Mouse (Mus musculus) midbrain, embryonic 15.5 days (tissue): ENCODE measurements around the gene Celsr1. TPM values are rescaled to one million over a fixed set of nuclear protein-coding genes. Genes with fewer than 3 reads are reported as not detected.
"Not testable (repeated sequence)": the region's sequence is repeated elsewhere in the genome, so short reads cannot be mapped to it uniquely, and the experiment has no call there.

Experiments used
- ATAC-seq: fragments of 200-750 bp; cut with Nextera tagmentation; replicated peaks from 2 replicates; pipeline ENCODE4 v1.8.0; 2017; ENCODE audit warnings: moderate TSS enrichment
- H3K27ac ChIP-seq: fragments of 300-500 bp; sonication (generic); 2 replicates; pipeline ENCODE4 v1.5.1; 2015; ENCODE audit warnings: mild to moderate bottlenecking, inconsistent platforms
- H3K27me3 ChIP-seq: fragments of 300-500 bp; sonication (generic); replicated peaks from 2 replicates; pipeline ENCODE4 v1.6.1; 2015; ENCODE audit warnings: inconsistent platforms
- H3K36me3 ChIP-seq: fragments of 300-500 bp; sonication (generic); replicated peaks from 2 replicates; pipeline ENCODE4 v1.6.1; 2015; ENCODE audit warnings: inconsistent platforms
- H3K4me1 ChIP-seq: fragments of 300-500 bp; sonication (generic); 2 replicates; pipeline ENCODE4 v1.6.1; 2015; ENCODE audit warnings: inconsistent platforms
- H3K4me2 ChIP-seq: fragments of 300-500 bp; sonication (generic); 2 replicates; pipeline ENCODE4 v1.6.1; 2015; ENCODE audit warnings: inconsistent platforms, mild to moderate bottlenecking, moderate library complexity
- H3K4me3 ChIP-seq: fragments of 300-500 bp; sonication (generic); 2 replicates; pipeline ENCODE4 v1.5.1; 2015; ENCODE audit warnings: mild to moderate bottlenecking, inconsistent platforms
- H3K9ac ChIP-seq: fragments of 300-500 bp; sonication (generic); 2 replicates; pipeline ENCODE4 v1.6.1; 2015; ENCODE audit warnings: mild to moderate bottlenecking, inconsistent platforms
- H3K9me3 ChIP-seq: fragments of 300-500 bp; sonication (generic); 2 replicates; pipeline ENCODE4 v1.6.1; 2016; ENCODE audit warnings: inconsistent platforms
- WGBS: fragments of 180-500 bp; shearing (Covaris S2); methylation state at CpG from one replicate; pipeline ENCODE4 v1.1.7; 2015; ENCODE audit warnings: mixed read lengths; 5-methylcytosine and 5-hydroxymethylcytosine counted together
- polyA plus RNA-seq: library from polyadenylated mRNA; unstranded; fragments of >200 nt; fragmentation: Nextera tagmentation; extraction: Ambion mirVana; gene quantifications from 2 replicates; pipeline ENCODE4 v1.2.1, GENCODE M21; 2015

The Celsr1 gene
- polyA plus RNA-seq, 1 experiment from 2014 or later = 1.6 TPM

- H3K4me2 ChIP-seq = no peak overlapping the region
- ATAC-seq = peak; percentile 61; the same call in 1 of the 2 replicates
- 66% methylated on average over 13 of the region's 13 CpGs for WGBS
Observed at GRCm38 (mm10) chr15:85892498-85893118, 141.0 kb downstream of the Celsr1 start.

GRCm38 (mm10) chr15:85891971-85892370 lies 141.6 kb downstream of the Celsr1 start:
- Histone ChIP-seq H3K27ac (0 out of 2 replicates have a peak overlapping the region, but pooled peaks have one; percentile 5), H3K36me3 (peaks cover 31% of the 10 kb centered on the region), H3K4me2 (no peak overlapping the region), H3K4me3 (no peak overlapping the region), H3K9ac (no peak overlapping the region), H3K27me3 (no peaks in the 10 kb centered on the region), H3K9me3 (no peaks in the 10 kb centered on the region), H3K4me1 (peaks cover 6% of the 10 kb centered on the region; the same call in 1 of the 2 replicates)
- WGBS = 64% methylated on average over 10 of the region's 10 CpGs
- ATAC-seq = no peak

More at GRCm38 (mm10) chr15:85892498-85893118, 141.0 kb downstream of the Celsr1 start:
- Histone ChIP-seq H3K27me3 (no peaks in the 10 kb centered on the region), H3K9me3 (no peaks in the 10 kb centered on the region), H3K9ac (no peak overlapping the region), H3K36me3 (peaks cover 31% of the 10 kb centered on the region), H3K4me3 (no peak overlapping the region), H3K27ac (peak overlapping the region; percentile 68), H3K4me1 (peaks cover 6% of the 10 kb centered on the region; the same call in 1 of the 2 replicates)

DNA sequence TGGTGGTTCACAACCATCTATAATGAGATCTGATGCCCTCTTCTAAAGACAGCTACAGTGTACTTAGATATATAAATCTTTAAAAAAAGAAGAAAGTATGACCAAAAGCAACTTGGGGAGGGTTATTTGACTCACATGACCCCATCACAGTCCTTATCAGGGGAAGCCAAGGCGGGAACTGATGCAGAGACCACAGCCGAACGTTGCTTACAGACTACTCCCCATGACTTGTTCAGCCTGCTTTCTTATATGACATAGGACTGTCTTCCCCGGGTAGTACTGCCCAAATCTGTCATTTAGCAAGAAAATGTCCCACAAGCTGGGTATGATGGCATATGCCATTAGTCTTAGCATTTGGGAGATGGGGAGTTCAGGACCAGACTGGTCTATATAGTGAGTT lies 144.3 kb downstream of the Celsr1 start:
- Histone ChIP-seq H3K27ac (no peak overlapping the region), H3K4me3 (no peak overlapping the region), H3K4me1 (peaks cover 6% of the 10 kb centered on the region; the same call in 1 of the 2 replicates), H3K27me3 (no peaks in the 10 kb centered on the region), H3K9ac (no peak overlapping the region), H3K4me2 (no peak overlapping the region), H3K9me3 (no peaks in the 10 kb centered on the region), H3K36me3 (peaks cover 38% of the 10 kb centered on the region)
- ATAC-seq = no peak
- WGBS = 91% methylated on average over 4 of the region's 4 CpGs

DNA sequence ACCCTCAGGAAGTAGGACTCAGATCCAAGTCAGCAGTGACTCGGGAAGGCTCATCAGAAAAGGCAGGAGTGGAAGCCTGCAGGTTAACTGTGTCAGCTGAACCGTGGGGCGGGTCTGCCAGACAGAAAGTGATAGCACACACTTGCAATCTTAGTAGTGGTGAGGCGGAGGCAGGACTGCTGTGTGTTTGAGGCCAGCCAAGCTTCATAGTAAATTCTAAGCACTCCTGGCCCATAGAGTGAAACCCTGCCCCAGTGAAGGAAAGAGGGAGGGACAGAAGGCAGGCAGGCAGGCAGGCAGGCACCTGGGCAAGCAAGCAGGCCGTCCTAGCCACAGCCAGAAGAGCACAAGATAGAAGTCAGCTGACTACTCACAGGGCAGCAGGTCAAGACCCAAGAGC lies 148.0 kb downstream of the Celsr1 start:
- Histone ChIP-seq H3K27ac (no peak overlapping the region), H3K4me2 (no peak overlapping the region), H3K4me3 (no peak overlapping the region), H3K9ac (no peak overlapping the region), H3K4me1 (peaks cover 4% of the 10 kb centered on the region), H3K36me3 (peaks cover 18% of the 10 kb centered on the region; the same call in 1 of the 2 replicates), H3K9me3 (no peaks in the 10 kb centered on the region), H3K27me3 (no peaks in the 10 kb centered on the region)
- ATAC-seq = no peak
- 93% methylated on average over 5 of the region's 5 CpGs for WGBS

DNA sequence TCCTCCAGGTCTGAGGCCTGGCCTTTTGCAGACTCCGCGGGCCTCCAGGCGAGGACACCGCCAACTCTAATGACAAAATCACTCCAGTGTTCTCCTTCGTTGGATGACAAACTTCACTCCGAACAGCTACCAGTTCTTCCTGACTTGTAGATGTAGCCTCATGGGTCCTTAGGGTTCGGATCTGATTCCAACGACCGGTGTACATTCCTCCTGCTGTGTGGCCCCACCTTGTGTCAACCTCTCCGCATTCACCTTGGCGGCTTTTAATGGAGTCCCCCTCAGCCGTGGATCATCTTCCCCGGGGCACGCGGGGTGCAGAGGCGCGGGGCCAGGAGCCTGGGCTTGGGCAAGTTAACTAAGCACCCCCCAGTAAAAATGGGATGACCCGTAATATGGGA lies 154.1 kb downstream of the Celsr1 start:
- peak overlapping the region; percentile 84 for H3K4me3 ChIP-seq
- no peaks in the 10 kb centered on the region for H3K27me3 ChIP-seq
- peaks cover 26% of the 10 kb centered on the region for H3K4me1 ChIP-seq
- H3K9ac ChIP-seq = peak overlapping the region; percentile 78
- no peaks in the 10 kb centered on the region for H3K9me3 ChIP-seq
- peaks cover 10% of the 10 kb centered on the region; the same call in 1 of the 2 replicates for H3K36me3 ChIP-seq
- WGBS = 2% methylated on average over 18 of the region's 18 CpGs
- H3K4me2 ChIP-seq = peak overlapping the region; percentile 85
- peak; percentile 59 for ATAC-seq
- peak overlapping the region; percentile 90 for H3K27ac ChIP-seq

DNA sequence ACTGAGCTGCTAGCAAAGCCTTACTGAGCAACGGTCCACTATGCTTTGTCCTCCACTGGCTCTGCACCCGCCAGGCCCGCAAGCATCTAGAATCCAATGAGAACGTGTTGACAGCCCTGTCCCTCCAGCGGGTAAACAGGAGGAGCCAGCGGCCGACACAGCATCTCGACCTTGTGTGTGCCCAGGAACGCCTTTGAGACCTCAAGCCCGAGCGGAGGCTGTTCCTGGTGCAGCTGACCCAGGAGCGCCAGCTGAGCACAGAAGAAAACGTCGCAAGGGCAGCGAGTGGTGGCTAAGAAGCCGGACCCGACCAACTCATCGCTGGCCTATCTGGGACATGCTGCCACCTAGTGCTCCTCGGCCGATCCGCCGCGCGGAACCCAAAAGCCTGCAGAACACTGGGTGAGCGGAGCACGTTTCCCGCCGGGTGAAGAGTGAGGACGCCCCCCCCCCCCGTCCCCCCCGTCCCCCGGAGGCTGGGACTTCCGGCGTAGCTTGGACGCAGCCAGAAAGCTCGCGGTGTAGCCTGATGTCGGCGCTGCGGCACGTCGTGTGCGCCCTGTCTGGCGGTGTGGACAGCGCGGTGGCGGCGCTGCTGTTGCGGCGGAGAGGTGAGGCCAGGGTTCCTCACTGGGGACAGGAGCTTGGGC lies 154.6 kb downstream of the Celsr1 start, which contains the start of gene Trmu:
Gene Trmu (plus strand): TSS at position 465 of the 650 bp plus-strand sequence.
- WGBS = 1% methylated on average over 49 of the region's 50 CpGs
- peak; percentile 96 for ATAC-seq
- Histone ChIP-seq H3K9me3 (no peaks in the 10 kb centered on the region), H3K9ac (peak within 1 kb of the TSS; percentile 78), H3K4me3 (peak within 1 kb of the TSS; percentile 84), H3K36me3 (peaks cover 5% of the 10 kb centered on the region; the same call in 1 of the 2 replicates), H3K27ac (peak within 1 kb of the TSS; percentile 90), H3K4me1 (peaks cover 26% of the 10 kb centered on the region), H3K27me3 (no peaks in the 10 kb centered on the region), H3K4me2 (peak within 1 kb of the TSS; percentile 85)

DNA sequence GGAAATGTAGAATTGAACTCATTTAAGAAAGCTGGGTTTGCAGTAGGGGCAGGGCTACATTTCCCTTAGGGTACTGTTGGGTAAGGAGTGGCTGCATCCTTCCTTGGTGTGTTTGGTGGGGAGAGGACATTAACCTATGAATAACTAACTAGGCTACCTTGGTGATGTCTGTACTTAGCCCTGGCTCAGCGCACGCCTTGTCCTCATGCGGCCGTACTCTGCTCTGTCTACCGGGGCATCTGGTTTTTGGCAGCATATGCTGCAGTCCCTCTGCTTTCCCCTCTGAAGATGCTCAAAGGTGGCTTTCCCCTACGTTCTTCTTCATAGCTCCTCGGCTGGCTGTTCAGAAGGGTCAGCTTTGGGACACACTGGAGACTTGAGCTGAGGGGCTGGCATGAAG lies 156.2 kb downstream of the Celsr1 start:
- 0 out of 2 replicates have a peak, but pooled peaks cover under 1% of the 10 kb centered on the region for H3K36me3 ChIP-seq
- H3K4me1 ChIP-seq = peaks cover 26% of the 10 kb centered on the region
- H3K4me3 ChIP-seq = no peak overlapping the region
- ATAC-seq = no peak
- no peak overlapping the region for H3K9ac ChIP-seq
- no peak overlapping the region for H3K4me2 ChIP-seq
- H3K27ac ChIP-seq = no peak overlapping the region
- 95% methylated on average over 7 of the region's 7 CpGs for WGBS
- H3K27me3 ChIP-seq = no peaks in the 10 kb centered on the region
- H3K9me3 ChIP-seq = no peaks in the 10 kb centered on the region

- Histone ChIP-seq H3K27ac (no peak overlapping the region), H3K9me3 (no peaks in the 10 kb centered on the region), H3K4me3 (no peak overlapping the region), H3K27me3 (no peaks in the 10 kb centered on the region), H3K4me2 (no peak overlapping the region), H3K36me3 (no peaks in the 10 kb centered on the region), H3K4me1 (no peaks in the 10 kb centered on the region), H3K9ac (no peak overlapping the region)
- 51% methylated on average over 6 of the region's 6 CpGs for WGBS
- no peak for ATAC-seq
Observed at GRCm38 (mm10) chr15:85867696-85868095, 165.9 kb downstream of the Celsr1 start.

GRCm38 (mm10) chr15:85865913-85866312 lies 167.7 kb downstream of the Celsr1 start:
- H3K4me1 ChIP-seq, H3K27ac ChIP-seq, H3K36me3 ChIP-seq, H3K9ac ChIP-seq, H3K4me3 ChIP-seq, ATAC-seq, H3K27me3 ChIP-seq, H3K9me3 ChIP-seq, H3K4me2 ChIP-seq: not testable (repeated sequence)
- WGBS = 94% methylated on average over 7 of the region's 7 CpGs

GRCm38 (mm10) chr15:85859490-85860031 lies 174.0 kb downstream of the Celsr1 start, which contains the start of gene Gtse1:
Gtse1 (plus strand) TSS chr15:85859745.
- Histone ChIP-seq H3K4me2 (peak within 1 kb of the TSS; percentile 95), H3K9ac (peak within 1 kb of the TSS; percentile 79), H3K27me3 (no peaks in the 10 kb centered on the region), H3K36me3 (no peaks in the 10 kb centered on the region), H3K9me3 (no peaks in the 10 kb centered on the region), H3K27ac (peak within 1 kb of the TSS; percentile 82), H3K4me3 (peak within 1 kb of the TSS; percentile 57), H3K4me1 (peaks cover 21% of the 10 kb centered on the region)
- ATAC-seq = peak; percentile 98
- under 1% methylated on average over 42 of the region's 42 CpGs for WGBS

- no peaks in the 10 kb centered on the region for H3K9me3 ChIP-seq
- peak overlapping the region; percentile 57 for H3K4me3 ChIP-seq
- WGBS = 11% methylated on average over 15 of the region's 15 CpGs
- peak overlapping the region; percentile 82 for H3K27ac ChIP-seq
- peaks cover 21% of the 10 kb centered on the region for H3K4me1 ChIP-seq
- ATAC-seq = peak; percentile 74
- H3K9ac ChIP-seq = peak overlapping the region; percentile 79
- no peaks in the 10 kb centered on the region for H3K27me3 ChIP-seq
- no peaks in the 10 kb centered on the region for H3K36me3 ChIP-seq
- peak overlapping the region; percentile 95 for H3K4me2 ChIP-seq
Observed at GRCm38 (mm10) chr15:85858980-85859489, 174.5 kb downstream of the Celsr1 start.
